Mouse (Mus musculus): ENCODE measurements around the gene Fgfrl1.

GRCm38 (mm10) chr5:108701341-108702021 lies 9.3 kb downstream of the Fgfrl1 start:
- TF ChIP-seq EP300 (IDR thresholded peaks at IDR 0.05) (no peak), CTCF (IDR thresholded peaks at IDR 0.05) (no peak)

Data from lung, postnatal 0 days (tissue).